ENCODE assay signal across 8 mouse cellular contexts in genomic region chr4:133391185-133392040, GRCm38 (mm10). TPM values are rescaled to one million over a fixed set of nuclear protein-coding genes. Genes with fewer than 3 reads are reported as not detected.
DNase-seq lines count a peak whose midpoint lies in the region; ATAC-seq and TF ChIP-seq lines count a peak whose summit lies in the region.

No protein-coding gene starts in this region.

- H3K9me3 ChIP-seq in forebrain, postnatal 0 days (ENCODE audit: low read length) = no peaks in the 10 kb centered on the region
- H3K9me3 ChIP-seq in forebrain, embryonic 11.5 days (ENCODE audit: control insufficient read depth, low read length) = no peaks in the 10 kb centered on the region
- no peaks in the 10 kb centered on the region for H3K9me3 ChIP-seq in midbrain, postnatal 0 days (ENCODE audit: low read length)
- H3K9me3 ChIP-seq in midbrain, embryonic 13.5 days = no peaks in the 10 kb centered on the region
- H3K9me3 ChIP-seq in stomach, embryonic 14.5 days (ENCODE audit: control insufficient read depth, low read depth, low read length) = no peaks in the 10 kb centered on the region

- H3K27ac ChIP-seq in forebrain, postnatal 0 days (ENCODE audit: low read depth, low read length) = 0 out of 2 replicates have a peak overlapping the region, but pooled peaks have one; percentile 21
- no peak overlapping the region for H3K27ac ChIP-seq in forebrain, embryonic 11.5 days (ENCODE audit: low read depth, low read length)
- 0 out of 2 replicates have a peak overlapping the region, but pooled peaks have one; percentile 32 for H3K27ac ChIP-seq in midbrain, postnatal 0 days (ENCODE audit: low read depth, low read length)
- H3K27ac ChIP-seq in midbrain, embryonic 13.5 days = no peak overlapping the region
- peak overlapping the region; percentile 53; the same call in 1 of the 2 replicates for H3K27ac ChIP-seq in stomach, embryonic 14.5 days (ENCODE audit: low read length)

- no peak overlapping the region for H3K4me3 ChIP-seq in forebrain, postnatal 0 days (ENCODE audit: low read depth, low read length)
- no peak overlapping the region for H3K4me3 ChIP-seq in forebrain, embryonic 11.5 days (ENCODE audit: low read depth, low read length)
- no peak overlapping the region for H3K4me3 ChIP-seq in midbrain, postnatal 0 days (ENCODE audit: low read depth, low read length)
- H3K4me3 ChIP-seq in midbrain, embryonic 13.5 days (replicated peaks) = no peak overlapping the region
- H3K4me3 ChIP-seq in stomach, embryonic 14.5 days (ENCODE audit: low read depth, low read length) = no peak overlapping the region

- TF ChIP-seq CTCF in forebrain, postnatal 0 days (IDR thresholded peaks at IDR 0.05; ENCODE audit: low read depth) = no peak
- no peak for TF ChIP-seq CTCF in midbrain, postnatal 0 days (IDR thresholded peaks at IDR 0.05)

- H3K27me3 ChIP-seq in forebrain, postnatal 0 days (ENCODE audit: insufficient read depth, low read length) = no peaks in the 10 kb centered on the region
- H3K27me3 ChIP-seq in forebrain, embryonic 11.5 days (ENCODE audit: control insufficient read depth, insufficient read depth, low read length) = no peaks in the 10 kb centered on the region
- no peaks in the 10 kb centered on the region for H3K27me3 ChIP-seq in midbrain, postnatal 0 days (ENCODE audit: insufficient read depth, low read length)
- no peaks in the 10 kb centered on the region for H3K27me3 ChIP-seq in midbrain, embryonic 13.5 days
- H3K27me3 ChIP-seq in stomach, embryonic 14.5 days (ENCODE audit: control insufficient read depth, insufficient read depth, low read length) = no peaks in the 10 kb centered on the region

- no peak overlapping the region for H3K4me2 ChIP-seq in forebrain, postnatal 0 days (ENCODE audit: low read depth)
- no peak overlapping the region for H3K4me2 ChIP-seq in forebrain, embryonic 11.5 days (ENCODE audit: low read depth, low read length, severe bottlenecking)
- no peak overlapping the region for H3K4me2 ChIP-seq in midbrain, postnatal 0 days (ENCODE audit: low read depth, low read length, poor library complexity, severe bottlenecking)
- H3K4me2 ChIP-seq in midbrain, embryonic 13.5 days (replicated peaks) = no peak overlapping the region
- H3K4me2 ChIP-seq in stomach, embryonic 14.5 days (replicated peaks; ENCODE audit: low read depth, low read length) = no peak overlapping the region

- 0 out of 2 replicates have a peak, but pooled peaks cover 4% of the 10 kb centered on the region for H3K4me1 ChIP-seq in forebrain, postnatal 0 days (ENCODE audit: insufficient read depth)
- H3K4me1 ChIP-seq in forebrain, embryonic 11.5 days (replicated peaks; ENCODE audit: control insufficient read depth, insufficient read depth, low read length) = peaks cover 6% of the 10 kb centered on the region; the same call in 1 of the 2 replicates
- H3K4me1 ChIP-seq in midbrain, postnatal 0 days (ENCODE audit: insufficient read depth, low read length) = no peaks in the 10 kb centered on the region
- peaks cover 40% of the 10 kb centered on the region for H3K4me1 ChIP-seq in midbrain, embryonic 13.5 days (replicated peaks)
- peaks cover 48% of the 10 kb centered on the region for H3K4me1 ChIP-seq in stomach, embryonic 14.5 days (ENCODE audit: control insufficient read depth, insufficient read depth, low read length)

- 69% methylated on average over 18 of the region's 18 CpGs for WGBS in forebrain, postnatal 0 days
- 85% methylated on average over 18 of the region's 18 CpGs for WGBS in forebrain, embryonic 11.5 days
- WGBS in midbrain, postnatal 0 days = 71% methylated on average over 18 of the region's 18 CpGs
- WGBS in midbrain, embryonic 13.5 days = 86% methylated on average over 18 of the region's 18 CpGs
- 61% methylated on average over 18 of the region's 18 CpGs for WGBS in stomach, embryonic 14.5 days

- no peak overlapping the region; the same call in 1 of the 2 replicates for H3K9ac ChIP-seq in forebrain, postnatal 0 days
- H3K9ac ChIP-seq in forebrain, embryonic 11.5 days (ENCODE audit: low read length) = no peak overlapping the region
- H3K9ac ChIP-seq in midbrain, postnatal 0 days (replicated peaks; ENCODE audit: low read length, poor library complexity, severe bottlenecking) = no peak overlapping the region
- H3K9ac ChIP-seq in midbrain, embryonic 13.5 days (replicated peaks) = no peak overlapping the region; the same call in 1 of the 2 replicates
- no peak overlapping the region for H3K9ac ChIP-seq in stomach, embryonic 14.5 days (replicated peaks; ENCODE audit: low read depth, low read length)

- no peaks in the 10 kb centered on the region for H3K36me3 ChIP-seq in forebrain, postnatal 0 days (ENCODE audit: insufficient read depth)
- H3K36me3 ChIP-seq in forebrain, embryonic 11.5 days (ENCODE audit: control insufficient read depth, insufficient read depth, low read length) = no peaks in the 10 kb centered on the region
- no peaks in the 10 kb centered on the region for H3K36me3 ChIP-seq in midbrain, postnatal 0 days (ENCODE audit: insufficient read depth, low read length)
- no peaks in the 10 kb centered on the region for H3K36me3 ChIP-seq in midbrain, embryonic 13.5 days
- no peaks in the 10 kb centered on the region for H3K36me3 ChIP-seq in stomach, embryonic 14.5 days (ENCODE audit: control insufficient read depth, insufficient read depth, low read length)

- peak; percentile 6; the same call in 1 of the 2 replicates for ATAC-seq in forebrain, postnatal 0 days
- ATAC-seq in forebrain, embryonic 11.5 days (replicated peaks; ENCODE audit: low FRiP score) = no peak
- no peak for ATAC-seq in midbrain, postnatal 0 days (ENCODE audit: low FRiP score)
- no peak for ATAC-seq in midbrain, embryonic 13.5 days
- ATAC-seq in stomach, embryonic 14.5 days (ENCODE audit: insufficient number of reproducible peaks, insufficient read depth, low FRiP score, low read depth) = no peak

- DNase-seq in forebrain, postnatal 0 days = no peak
- DNase-seq in forebrain, embryonic 11.5 days (ENCODE audit: low spot score) = no peak
- peak; percentile 29 for DNase-seq in midbrain, postnatal 0 days (ENCODE audit: low spot score)
- DNase-seq in left cerebral cortex, postnatal 14 days (ENCODE audit: low spot score in 2 of 2) = peak; percentile 57 to 61
- no peak for DNase-seq in thymus, postnatal 0 days (ENCODE audit: low spot score)
- DNase-seq in thymus, postnatal 10 days (ENCODE audit: low spot score in 2 of 2) = no peak

- intact Hi-C loops in left cerebral cortex, postnatal 14 days (cut with DNase I) = no loop called here

RNA-seq across cellular contexts. Expression of gene Slc9a1, which starts 21.9 kb away (rescaled TPM):
- total RNA-seq in forebrain, postnatal 0 days (2014; rRNA removed) = 9.7 and 16.0 TPM in 2 replicates
- 7.7 and 10.1 TPM in 2 replicates for polyA plus RNA-seq in forebrain, postnatal 0 days (2015; fragmentation: Nextera tagmentation; extraction: Ambion mirVana)
- 7.4 and 9.4 TPM in 2 replicates for polyA plus RNA-seq in forebrain, embryonic 11.5 days (2014; fragmentation: Nextera tagmentation; extraction: Ambion mirVana)
- 29.5 and 34.9 TPM in 2 replicates for total RNA-seq in midbrain, postnatal 0 days (2014; rRNA removed)
- 11.8 and 12.8 TPM in 2 replicates for polyA plus RNA-seq in midbrain, postnatal 0 days (2015; fragmentation: Nextera tagmentation; extraction: Ambion mirVana)
- polyA plus RNA-seq in midbrain, embryonic 13.5 days (2015; fragmentation: Nextera tagmentation; extraction: Ambion mirVana) = 6.8 and 7.9 TPM in 2 replicates
- 10 to 100 TPM; 41.5 to 46.7 TPM for total RNA-seq in left cerebral cortex, postnatal 14 days (2021)
- polyA plus RNA-seq in stomach, embryonic 14.5 days (2014; fragmentation: Nextera tagmentation; extraction: Ambion mirVana) = 9.8 and 10.6 TPM in 2 replicates
- 5.2 and 6.2 TPM in 2 replicates for polyA plus RNA-seq in thymus, postnatal 0 days (2015; fragmentation: Nextera tagmentation; extraction: Ambion mirVana)

RNA-seq across cellular contexts. Expression of gene Wdtc1, which starts 38.1 kb away (rescaled TPM):
- 35.5 and 43.9 TPM in 2 replicates for total RNA-seq in forebrain, postnatal 0 days (2014; rRNA removed)
- 13.0 and 16.3 TPM in 2 replicates for polyA plus RNA-seq in forebrain, postnatal 0 days (2015; fragmentation: Nextera tagmentation; extraction: Ambion mirVana)
- 21.0 and 24.7 TPM in 2 replicates for polyA plus RNA-seq in forebrain, embryonic 11.5 days (2014; fragmentation: Nextera tagmentation; extraction: Ambion mirVana)
- total RNA-seq in midbrain, postnatal 0 days (2014; rRNA removed) = 43.0 and 54.8 TPM in 2 replicates
- 14.4 and 15.6 TPM in 2 replicates for polyA plus RNA-seq in midbrain, postnatal 0 days (2015; fragmentation: Nextera tagmentation; extraction: Ambion mirVana)
- polyA plus RNA-seq in midbrain, embryonic 13.5 days (2015; fragmentation: Nextera tagmentation; extraction: Ambion mirVana) = 18.2 and 21.8 TPM in 2 replicates
- total RNA-seq in left cerebral cortex, postnatal 14 days (2021) = 10 to 100 TPM; 56.6 to 60.8 TPM
- 18.5 and 19.9 TPM in 2 replicates for polyA plus RNA-seq in stomach, embryonic 14.5 days (2014; fragmentation: Nextera tagmentation; extraction: Ambion mirVana)
- polyA plus RNA-seq in thymus, postnatal 0 days (2015; fragmentation: Nextera tagmentation; extraction: Ambion mirVana) = 13.6 and 14.2 TPM in 2 replicates

Comparison
In these comparisons a context has a peak if more than half of its experiments do, and no peak if none do; other contexts are left out.
1. H3K27ac ChIP-seq: peak in forebrain, postnatal 0 days (single experiment), midbrain, postnatal 0 days (single experiment) and stomach, embryonic 14.5 days (single experiment); none in forebrain, embryonic 11.5 days (single experiment) and midbrain, embryonic 13.5 days (single experiment).
2. DNase-seq: peak in midbrain, postnatal 0 days (single experiment) and left cerebral cortex, postnatal 14 days (2 of 2); none in forebrain, postnatal 0 days (single experiment), forebrain, embryonic 11.5 days (single experiment), thymus, postnatal 0 days (single experiment) and thymus, postnatal 10 days (0 of 2).